Mouse (Mus musculus) yolk sac, embryonic 10.5 days (tissue): ENCODE measurements around the gene Actr5.

ENCODE experiments used
- DNase-seq: peaks from one replicate; pipeline ENCODE4 v3.0.0-alpha.2; 2017; ENCODE audit warnings: low spot score

Actr5 gene

GRCm38 (mm10) chr2:158614418-158614955, 10.2 kb upstream of the Actr5 start:
- no peak for DNase-seq

- no peak for DNase-seq
Measured at GRCm38 (mm10) chr2:158615161-158615680, 9.5 kb upstream of the Actr5 start.

DNA sequence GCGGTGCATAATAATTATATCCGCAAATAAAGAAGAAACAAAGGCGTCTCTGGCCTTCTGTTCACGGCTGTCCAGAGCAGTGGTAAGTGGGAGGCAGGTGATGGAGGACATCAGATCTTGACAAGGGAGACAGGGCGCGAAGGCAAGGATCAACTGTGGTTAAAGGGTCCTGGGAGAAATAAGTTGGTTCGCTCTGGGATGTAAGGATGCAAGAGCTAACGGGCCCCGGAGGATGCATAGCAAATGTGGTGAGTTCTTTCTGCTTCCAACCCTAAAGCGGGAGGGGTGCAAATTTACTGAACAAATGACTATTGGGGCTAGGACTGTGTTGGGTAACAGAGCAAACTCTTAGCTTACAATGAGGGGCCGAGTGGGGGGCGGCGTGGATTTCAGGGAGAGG, 9.0 kb upstream of the Actr5 start:
- no peak for DNase-seq

DNA sequence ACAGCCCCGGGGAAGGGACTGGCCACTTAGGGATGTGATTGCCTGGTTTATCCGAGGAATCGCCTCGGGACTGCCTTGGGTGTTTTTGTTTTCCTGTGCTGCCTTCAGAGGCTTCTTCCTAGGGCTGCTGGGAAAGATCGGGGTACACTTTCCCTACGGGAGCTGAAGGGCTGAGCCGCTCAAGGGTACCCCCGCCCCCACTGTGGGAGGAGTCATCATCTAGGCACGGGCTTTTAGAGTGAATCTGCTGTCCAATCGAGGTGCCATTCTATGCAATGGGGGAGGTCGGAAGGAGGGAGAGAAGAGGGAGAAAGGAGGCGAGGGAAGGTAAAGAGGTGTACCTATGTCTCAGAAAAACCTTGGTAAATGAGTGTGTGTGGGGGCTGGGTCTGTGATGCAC, 8.4 kb upstream of the Actr5 start:
- no peak for DNase-seq

DNA sequence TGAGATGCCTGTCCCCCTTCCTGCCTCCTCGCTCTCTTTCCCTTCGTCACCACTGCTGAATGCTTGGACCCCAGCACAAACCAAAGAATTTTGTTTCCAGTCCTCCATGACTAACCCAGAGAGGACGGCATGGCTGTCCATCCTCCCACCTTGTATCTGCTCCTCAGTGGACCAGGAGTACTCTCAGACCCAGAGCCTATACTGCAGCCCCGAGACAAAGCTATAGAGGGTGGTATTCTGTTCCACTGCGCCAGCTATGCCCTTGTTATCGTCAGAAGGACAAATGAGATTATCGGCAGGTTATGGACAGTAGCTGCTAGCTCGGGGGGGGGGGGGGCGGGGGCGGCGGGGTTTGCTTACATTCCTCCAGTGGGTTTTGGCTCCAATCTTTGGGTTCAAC, 7.9 kb upstream of the Actr5 start:
- no peak for DNase-seq

- DNase-seq = no peak
Measured at GRCm38 (mm10) chr2:158625231-158625630, 543 bp downstream of the Actr5 start.

DNA sequence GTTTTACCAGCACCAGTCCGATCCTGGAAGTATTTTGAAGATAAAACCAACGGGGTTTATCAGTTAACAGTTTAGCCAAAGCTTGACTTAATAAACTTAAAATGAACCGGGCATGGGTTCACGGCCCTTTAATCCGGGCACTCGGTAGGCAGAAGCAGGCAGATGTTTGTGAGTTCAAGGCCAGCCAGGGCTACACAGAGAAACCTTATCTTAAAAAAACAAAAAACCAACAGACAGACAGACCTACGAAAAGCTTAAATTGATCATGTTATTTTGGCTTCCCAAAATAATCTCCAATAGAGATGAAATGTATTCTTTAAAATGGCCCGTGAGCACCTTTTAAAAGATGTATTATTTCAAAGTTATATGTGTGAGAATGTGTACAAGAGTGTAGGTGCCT, 1.0 kb downstream of the Actr5 start:
- DNase-seq = no peak

GRCm38 (mm10) chr2:158628858-158629257, 4.2 kb downstream of the Actr5 start:
- no peak for DNase-seq

DNA sequence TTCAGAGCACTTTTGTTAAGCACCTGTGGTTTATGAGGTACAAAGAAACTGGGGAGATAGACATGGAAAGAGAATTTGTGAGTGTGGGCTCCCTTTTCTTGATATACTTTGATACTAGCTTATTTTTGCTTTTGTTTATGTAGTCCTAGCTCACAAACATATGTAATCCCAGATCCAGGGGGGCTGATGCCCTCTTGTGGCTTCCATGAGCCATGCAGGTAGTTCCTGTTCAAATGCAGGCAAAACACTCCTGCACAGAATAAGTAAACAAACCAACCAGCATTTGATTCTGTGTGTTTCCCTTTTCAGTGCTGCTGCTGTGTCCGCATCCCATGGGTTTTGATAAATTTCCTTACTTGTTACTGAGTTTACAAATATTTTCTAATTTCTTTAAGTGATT, 4.7 kb downstream of the Actr5 start:
- DNase-seq = no peak

DNA sequence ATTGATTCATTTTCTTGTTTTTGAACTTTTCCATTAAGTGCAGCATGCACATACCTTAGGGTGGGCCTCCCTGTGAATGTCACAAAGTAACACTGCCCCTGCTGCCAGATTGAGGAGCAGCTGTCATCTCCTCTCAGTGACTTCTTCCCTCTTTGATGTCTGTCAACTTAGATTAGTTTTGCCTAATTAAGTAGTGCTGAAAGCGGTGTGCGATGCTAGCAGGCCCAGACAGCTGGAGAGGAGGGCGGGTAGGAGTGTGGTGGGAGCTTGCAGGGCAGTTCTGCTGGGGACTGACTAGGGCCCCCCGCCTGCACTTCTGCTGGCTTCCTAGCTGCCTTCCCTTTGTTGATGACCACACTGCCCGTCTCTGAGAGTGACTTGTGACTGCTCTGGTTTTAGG, 7.2 kb downstream of the Actr5 start:
- no peak for DNase-seq

DNA sequence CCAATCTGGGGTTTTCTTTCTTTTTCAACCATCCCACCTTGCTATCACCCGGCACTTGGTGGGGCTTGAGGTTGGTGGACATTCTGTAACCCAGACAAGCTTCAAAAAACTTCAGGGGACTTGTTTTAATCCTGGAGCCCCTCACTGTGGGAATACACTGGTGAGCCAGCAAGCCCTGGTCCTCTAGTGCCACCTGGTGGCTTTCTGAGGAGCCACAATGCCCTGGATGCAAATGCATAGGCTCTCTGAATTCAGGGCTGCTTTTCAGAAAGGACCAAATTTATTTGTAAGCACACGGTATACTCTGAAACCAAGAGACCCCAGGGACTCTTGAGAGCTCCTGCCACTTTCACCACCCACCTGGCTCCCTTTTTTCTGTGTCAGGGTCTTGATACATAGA, 17.2 kb downstream of the Actr5 start:
- peak; percentile 23 for DNase-seq

GRCm38 (mm10) chr2:158642587-158642986, 17.9 kb downstream of the Actr5 start:
- DNase-seq = no peak

DNA sequence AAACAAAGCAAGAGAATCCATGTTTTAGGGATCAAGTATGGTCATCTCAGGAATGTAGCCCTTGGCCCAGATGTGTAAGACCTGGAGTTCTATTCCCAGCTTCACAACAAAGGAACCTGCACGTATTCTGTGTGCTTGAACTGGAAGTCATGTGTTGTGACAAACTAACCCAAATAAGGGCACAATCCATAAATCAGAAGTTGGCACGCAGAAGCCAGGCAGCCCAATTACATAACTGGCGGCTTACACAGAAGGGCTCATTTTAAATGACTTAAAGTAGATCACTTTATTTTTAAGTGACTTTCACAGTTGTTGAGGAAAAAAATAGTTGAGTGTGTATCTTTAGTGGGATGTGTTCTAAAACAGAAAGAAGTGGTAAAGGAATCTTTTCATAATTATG, 19.1 kb downstream of the Actr5 start:
- no peak for DNase-seq

GRCm38 (mm10) chr2:158651159-158651908, 26.6 kb downstream of the Actr5 start:
- DNase-seq = no peak

GRCm38 (mm10) chr2:158652985-158653384, 28.3 kb downstream of the Actr5 start:
- DNase-seq = peak; percentile 42

GRCm38 (mm10) chr2:158654717-158655116, 30.0 kb downstream of the Actr5 start:
- DNase-seq = no peak

- DNase-seq = no peak
Measured at GRCm38 (mm10) chr2:158655806-158656205, 31.1 kb downstream of the Actr5 start.

GRCm38 (mm10) chr2:158658822-158659221, 34.1 kb downstream of the Actr5 start:
- no peak for DNase-seq

DNA sequence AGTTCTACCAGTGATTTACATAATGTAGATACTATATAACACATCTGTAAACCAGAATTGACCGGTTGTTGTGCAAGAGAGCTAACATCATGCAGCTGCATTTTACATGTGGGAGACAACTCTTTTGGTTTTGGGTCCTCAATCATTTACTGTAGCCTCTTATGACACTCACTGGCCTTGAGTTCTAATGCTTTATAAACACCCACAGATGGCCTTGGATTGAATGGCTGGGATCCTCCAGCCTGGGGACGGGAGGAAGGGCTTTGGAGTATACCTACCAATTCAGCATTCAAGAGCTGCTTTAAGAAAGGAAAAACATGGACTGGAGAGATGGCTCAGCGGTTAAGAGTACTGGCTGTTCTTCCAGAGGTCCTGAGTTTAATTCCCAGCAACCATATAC, 34.7 kb downstream of the Actr5 start:
- DNase-seq = no peak

GRCm38 (mm10) chr2:158665098-158665497, 40.4 kb downstream of the Actr5 start, which contains the start of gene Ppp1r16b:
Ppp1r16b (plus strand) TSS chr2:158665398.
- DNase-seq = no peak

GRCm38 (mm10) chr2:158666071-158666800, 41.5 kb downstream of the Actr5 start:
- DNase-seq = no peak

- DNase-seq = peak; percentile 35
Measured at GRCm38 (mm10) chr2:158667022-158667670, 42.5 kb downstream of the Actr5 start.
